Mouse (Mus musculus) E14TG2a.4 (cell line): ENCODE results near the gene Wnt5b.

Source experiments
- CTCF ChIP-seq: conservative IDR thresholded peaks from 2 replicates; pipeline ENCODE4 v1.5.1; 2014; ENCODE audit warnings: low read length
- NANOG ChIP-seq: IDR thresholded peaks from 2 replicates; pipeline ENCODE4 v1.6.1; 2014; ENCODE audit warnings: borderline replicate concordance, low read length, mixed read lengths

GRCm38 (mm10) chr6:119490549-119490948, 53.6 kb downstream of the Wnt5b start:
- TF ChIP-seq CTCF (no peak), NANOG (no peak)
